Mouse (Mus musculus) gastrocnemius, postnatal 25 days (tissue): ENCODE results near the gene Acox1. TPM values are rescaled to one million over a fixed set of nuclear protein-coding genes. Genes with fewer than 3 reads are reported as not detected.

ENCODE experiments used
- DNase-seq: peaks from one replicate; pipeline ENCODE4 v3.0.0; 2022
- total RNA-seq, 2 experiments: library from RNA; stranded (reverse); gene quantifications; 1 replicate in 1 of 2; 2 replicates in 1 of 2; pipeline ENCODE4 v1.2.3; 2021

Acox1 gene
- total RNA-seq, 2 experiments from 2014 or later, result 56.1 to 73.6 TPM

DNA sequence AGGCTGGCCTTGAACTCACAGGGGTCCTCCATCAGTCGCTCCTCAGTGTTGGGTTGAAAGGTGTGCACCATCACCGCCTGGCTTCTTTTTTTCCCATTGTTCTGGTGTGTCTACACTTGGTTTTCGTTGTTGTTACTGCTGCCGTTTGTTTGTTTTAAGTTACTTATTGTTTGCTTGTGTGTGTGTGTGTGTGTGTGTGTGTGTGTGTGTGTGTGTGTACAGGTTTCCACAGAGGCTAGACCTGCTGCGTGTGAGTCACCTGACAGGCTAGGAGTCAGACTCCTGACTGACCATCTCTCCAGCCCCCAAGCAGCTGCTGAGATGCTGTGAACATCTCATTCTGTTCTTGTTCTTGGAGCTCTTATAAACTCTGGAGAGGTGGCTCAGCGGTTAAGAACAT lies 14.0 kb upstream of the Acox1 start:
- DNase-seq, result no peak

DNA sequence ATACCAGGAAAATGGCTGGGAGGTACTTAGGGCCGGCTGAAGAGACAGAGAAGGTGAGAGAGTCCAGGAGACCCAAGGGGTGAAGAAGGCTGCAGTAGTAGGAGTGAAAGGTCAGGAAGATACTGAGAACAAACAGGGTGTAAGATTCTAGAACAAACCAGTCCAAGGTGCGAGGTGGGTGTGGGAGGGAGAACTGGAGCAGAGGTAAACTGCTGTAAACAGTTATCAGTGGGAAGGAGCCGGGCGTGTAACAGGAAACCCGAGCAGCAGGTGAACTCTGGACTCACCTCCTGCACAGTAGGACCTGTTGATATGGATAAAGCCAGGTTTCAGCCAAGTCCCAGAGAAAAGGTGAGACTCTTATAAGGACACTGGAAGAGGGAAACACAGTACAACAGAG lies 11.9 kb upstream of the Acox1 start:
- no peak for DNase-seq

DNA sequence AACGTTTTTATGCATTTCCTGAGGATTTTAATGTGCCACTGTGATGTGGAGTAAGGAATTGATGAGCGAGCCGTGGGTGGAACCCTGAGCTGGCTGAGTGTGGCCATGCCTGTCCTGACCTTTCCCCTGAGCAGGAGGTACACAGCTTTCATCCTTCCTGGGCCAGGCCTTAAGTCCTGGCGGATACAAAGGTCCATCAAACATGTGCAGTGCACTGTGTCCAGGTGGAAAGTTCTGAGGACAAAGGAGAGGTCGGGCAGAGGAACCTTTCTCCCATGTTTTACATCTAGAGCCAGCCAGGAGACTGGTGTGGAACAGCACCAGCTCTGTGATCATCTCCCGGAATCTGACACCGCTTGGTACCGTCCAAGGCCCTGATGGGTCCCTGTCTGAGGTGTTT lies 10.4 kb upstream of the Acox1 start:
- no peak for DNase-seq

DNA sequence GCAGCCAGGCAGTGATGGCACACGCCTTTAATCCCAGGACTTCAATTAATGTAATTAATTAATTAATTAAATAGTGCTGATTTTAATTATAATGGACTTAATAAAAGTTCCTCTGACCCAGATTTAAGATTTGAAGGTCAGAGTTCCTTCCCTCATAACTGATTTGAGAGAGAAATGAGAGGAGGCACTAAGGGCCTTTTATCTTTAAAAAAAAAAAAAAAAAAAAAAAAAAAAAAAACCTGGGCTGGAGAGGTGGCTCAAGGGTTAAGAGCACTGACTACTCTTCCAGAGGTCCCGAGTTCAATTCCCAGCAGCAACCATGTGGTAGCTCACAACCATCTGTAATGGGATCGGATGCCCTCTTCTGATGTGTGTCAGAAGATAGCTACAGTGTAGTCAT lies 9.8 kb upstream of the Acox1 start:
- DNase-seq, result no peak

- no peak for DNase-seq
Measured at GRCm38 (mm10) chr11:116206678-116207077, 7.8 kb upstream of the Acox1 start.

DNA sequence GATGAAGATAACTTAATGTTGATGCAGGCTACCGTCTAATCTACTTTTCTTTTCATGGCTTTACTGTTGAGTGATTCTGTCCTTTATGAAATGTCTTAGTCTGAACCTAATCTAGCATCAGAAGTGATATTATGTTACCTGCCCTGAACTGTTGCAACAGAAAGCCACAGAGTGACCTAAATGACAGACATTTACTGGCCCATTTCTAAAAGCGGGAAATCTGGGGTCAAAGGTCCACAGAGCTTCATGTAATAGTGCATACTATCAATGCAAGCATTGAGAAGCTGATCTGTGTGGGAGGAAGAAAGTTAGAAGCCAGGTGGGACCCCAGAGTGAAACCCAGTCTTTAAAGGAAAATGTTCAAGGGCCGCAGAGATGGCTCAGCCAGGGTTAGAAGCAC lies 4.3 kb upstream of the Acox1 start:
- DNase-seq, result no peak

DNA sequence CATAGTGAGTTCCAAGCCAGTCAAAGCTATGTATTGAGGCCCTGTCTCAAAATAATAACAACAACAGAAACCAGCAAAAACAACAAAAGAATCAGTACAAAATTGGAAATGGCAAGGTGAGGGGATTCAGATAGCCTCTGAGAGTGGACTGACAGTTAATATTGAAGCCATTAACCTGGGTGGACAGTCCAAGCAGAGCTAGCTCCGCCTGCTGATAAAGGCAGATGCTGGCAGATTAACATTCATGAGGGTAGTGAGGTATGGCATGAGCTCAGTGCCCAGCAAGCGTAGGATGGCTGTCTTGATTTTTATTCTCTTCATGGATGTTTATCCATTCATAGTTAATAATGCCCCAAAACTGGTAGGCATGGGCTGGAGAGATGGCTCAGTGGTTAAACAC lies 2.3 kb upstream of the Acox1 start:
- DNase-seq, result no peak

DNA sequence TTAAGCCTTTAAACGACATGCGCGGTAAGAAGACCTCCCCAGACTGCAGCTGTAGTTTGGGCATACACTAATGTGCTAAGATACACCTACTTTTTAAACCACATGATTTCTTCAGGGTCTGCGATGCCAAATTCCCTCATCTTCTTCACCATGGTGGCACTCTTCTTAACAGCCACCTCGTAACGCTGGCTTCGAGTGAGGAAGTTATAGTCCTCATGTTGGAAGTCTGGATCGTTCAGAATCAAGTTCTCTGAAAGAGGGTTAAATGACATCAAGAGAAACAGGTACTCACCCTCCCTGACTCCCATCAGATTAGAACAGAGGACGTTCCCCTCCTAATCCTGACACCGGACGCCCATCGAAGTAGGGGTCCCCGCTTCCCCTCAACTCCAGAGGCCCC lies 713 bp downstream of the Acox1 start:
- no peak for DNase-seq

DNA sequence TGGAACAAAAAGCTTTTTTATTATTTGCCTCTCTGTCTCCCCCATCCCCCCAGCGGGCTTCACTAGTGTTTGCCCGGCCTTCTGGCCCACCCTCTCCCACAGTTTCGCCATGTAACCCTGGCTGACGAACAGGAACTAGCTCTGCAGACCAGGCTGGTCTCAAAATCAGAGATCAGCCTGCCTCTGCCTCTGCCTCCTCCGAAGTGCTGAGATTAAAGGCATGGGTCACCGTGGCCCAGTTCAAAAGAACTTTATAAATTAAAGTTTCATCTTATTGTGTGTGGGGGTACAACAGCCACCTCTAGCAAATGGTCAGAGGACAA lies 1.3 kb downstream of the Acox1 start:
- DNase-seq, result no peak

- DNase-seq, result no peak
Measured at GRCm38 (mm10) chr11:116196866-116197583, 1.8 kb downstream of the Acox1 start.

GRCm38 (mm10) chr11:116196336-116196735 lies 2.5 kb downstream of the Acox1 start:
- no peak for DNase-seq

- DNase-seq, result no peak
Measured at GRCm38 (mm10) chr11:116195252-116195651, 3.6 kb downstream of the Acox1 start.

GRCm38 (mm10) chr11:116194619-116195018 lies 4.2 kb downstream of the Acox1 start:
- no peak for DNase-seq

GRCm38 (mm10) chr11:116187226-116187930 lies 11.5 kb downstream of the Acox1 start:
- DNase-seq, result no peak

- no peak for DNase-seq
Measured at GRCm38 (mm10) chr11:116186360-116186759, 12.5 kb downstream of the Acox1 start.

DNA sequence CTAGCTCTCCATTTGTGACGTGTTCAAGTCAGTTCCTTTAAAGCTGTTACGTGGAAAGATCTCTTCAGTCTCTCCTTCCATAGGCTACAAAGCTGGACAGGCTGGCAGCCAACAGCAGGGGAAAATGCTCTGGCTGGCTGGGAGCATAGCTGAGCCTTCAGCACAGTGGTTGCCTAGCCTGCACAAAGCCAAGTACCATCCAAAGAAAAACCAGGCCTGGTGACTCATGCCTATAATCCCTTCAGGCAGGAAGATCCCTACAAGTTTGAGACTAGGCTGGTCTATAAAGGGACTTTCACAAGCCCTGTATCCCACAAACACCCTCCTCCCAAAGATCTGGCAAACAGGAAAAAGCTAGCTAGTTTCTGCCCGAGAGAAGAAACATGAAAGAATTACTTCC lies 13.0 kb downstream of the Acox1 start:
- DNase-seq, result no peak

- no peak for DNase-seq
Measured at GRCm38 (mm10) chr11:116178411-116179121, 20.3 kb downstream of the Acox1 start.

DNA sequence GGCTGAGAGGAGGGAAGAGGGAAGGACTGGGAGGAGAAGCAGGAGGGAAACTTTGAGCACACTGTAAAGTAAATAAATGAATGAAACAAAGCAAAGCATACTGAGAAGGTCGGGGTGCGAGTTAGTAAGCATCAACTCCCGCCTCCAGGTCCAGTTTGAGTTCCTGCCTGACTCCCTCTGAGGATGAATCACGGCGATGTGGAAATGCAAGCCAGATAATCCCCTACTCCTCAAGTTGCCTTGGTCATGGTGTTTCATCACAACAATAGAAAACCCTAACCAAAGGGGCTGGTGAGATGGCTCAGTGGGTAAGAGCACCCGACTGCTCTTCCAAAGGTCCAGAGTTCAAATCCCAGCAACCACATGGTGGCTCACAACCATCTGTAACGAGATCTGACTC lies 22.8 kb downstream of the Acox1 start:
- no peak for DNase-seq

DNA sequence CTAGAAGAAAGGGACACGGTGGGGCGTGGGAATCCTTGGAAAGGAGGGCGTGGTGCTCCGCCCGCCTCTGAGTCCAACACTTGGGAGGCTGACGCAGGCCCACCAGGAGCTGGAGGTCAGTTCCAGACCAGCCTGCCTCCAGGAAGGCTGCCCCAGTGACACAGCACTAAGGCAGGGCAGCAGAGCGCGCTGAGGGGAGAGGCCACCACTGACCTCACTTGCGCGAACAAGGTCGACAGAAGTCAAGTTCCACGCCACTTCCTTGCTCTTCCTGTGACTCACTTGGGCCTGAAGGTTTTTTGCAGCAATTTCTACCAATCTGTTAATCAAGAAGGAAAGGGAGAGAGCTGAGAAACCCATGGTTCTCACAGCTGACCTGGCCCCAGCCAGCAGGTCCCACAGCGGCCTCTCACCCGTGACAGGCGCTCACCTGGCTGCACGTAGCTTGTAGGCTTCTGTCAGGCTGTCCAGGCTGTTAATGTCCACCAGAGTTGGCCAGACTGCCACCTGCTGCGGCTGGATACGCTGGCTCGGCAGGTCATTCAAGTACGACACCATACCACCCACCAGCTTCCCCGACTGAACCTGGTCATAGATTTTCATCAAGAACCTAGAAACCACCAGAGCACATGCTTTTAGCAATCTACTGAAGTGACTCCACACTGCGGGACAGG lies 23.9 kb downstream of the Acox1 start:
- DNase-seq, result no peak

GRCm38 (mm10) chr11:116171959-116172358 lies 26.9 kb downstream of the Acox1 start:
- no peak for DNase-seq

DNA sequence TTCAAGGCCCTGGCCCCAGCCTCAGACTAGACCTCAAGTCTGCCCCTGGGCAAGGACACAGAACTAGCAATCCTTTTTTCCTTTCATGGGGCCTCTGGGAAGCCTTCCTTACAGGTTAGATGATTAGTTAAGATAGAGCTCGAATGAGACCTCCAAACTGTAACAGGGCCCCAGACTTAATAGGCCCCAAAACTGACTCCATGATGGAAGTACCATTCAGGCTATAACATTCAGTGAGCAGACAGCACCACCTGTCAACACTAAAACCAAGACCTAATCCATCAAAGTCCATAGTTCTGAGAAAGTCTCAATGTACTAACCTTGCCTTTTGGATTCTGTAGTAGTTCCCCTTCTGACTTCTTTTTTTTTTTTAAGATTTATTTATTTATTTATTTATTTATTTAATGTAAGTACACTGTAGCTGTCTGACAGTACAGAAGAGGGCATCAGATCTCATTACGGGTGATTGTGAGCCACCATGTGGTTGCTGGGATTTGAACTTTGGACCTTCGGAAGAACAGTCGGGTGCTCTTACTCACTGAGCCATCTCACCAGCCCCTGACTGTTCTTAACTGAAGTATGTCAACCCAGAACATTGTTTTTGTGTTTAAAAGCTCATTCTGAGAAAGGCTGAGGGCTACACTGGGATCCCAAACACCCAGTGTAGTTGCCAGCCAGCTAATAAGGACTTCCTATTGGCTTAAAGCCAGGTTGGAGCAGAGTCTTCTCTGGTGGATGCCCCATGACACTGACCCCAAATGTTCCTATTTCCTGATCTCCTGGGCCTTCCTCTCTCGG lies 28.6 kb downstream of the Acox1 start:
- no peak for DNase-seq

DNA sequence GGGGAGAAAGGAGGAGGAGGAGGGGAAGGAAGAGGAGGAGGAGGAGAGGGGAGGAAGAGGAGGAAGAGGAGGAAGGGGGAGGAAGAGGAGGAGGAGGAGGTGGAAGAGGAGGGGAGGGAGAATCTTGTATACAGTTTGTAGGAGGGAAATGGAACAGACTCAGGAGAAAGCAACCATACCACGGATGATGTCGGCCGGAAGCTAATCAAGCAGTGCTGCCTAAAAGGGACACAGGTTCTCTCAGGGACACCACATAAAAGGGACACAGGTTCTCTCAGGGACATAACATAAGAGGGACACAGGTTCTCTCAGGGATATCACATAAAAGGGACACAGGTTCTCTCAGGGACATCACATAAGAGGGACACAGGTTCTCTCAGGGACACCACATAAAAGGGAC lies 29.6 kb downstream of the Acox1 start:
- no peak for DNase-seq
